Mouse (Mus musculus) adrenal gland, adult (tissue): Measurements from ENCODE around the gene Stim2.

Experiments used
- DNase-seq, 2 experiments: peaks; one replicate each; pipeline ENCODE4 v3.0.0; 2022 to 2023; ENCODE audit warnings: low spot score in 1 of 2; ENCODE audit not compliant: inconsistent age in 2 of 2

Gene Stim2

GRCm38 (mm10) chr5:53994576-53994975, 3.7 kb upstream of the Stim2 start:
- DNase-seq, result no peak

DNA sequence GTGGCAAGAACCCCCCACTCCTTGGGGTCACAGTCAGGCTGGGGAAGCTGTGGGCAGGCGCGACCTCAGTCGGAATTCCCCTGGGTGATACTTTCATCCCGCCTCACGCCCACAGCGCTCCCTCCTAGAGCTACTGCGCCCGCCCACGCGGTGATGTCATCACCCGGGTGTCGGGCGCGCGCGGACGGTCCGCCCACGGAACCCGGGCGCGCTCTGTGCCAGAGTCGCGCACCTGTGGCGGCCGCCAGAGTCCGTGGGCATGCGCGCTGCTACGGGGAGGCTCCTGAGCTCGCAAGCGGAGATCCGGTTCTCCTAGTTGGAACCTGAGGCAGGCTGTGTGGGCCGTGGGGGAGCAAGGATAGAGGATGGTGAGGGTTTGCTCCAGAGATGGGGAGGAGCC, 3.0 kb upstream of the Stim2 start:
- peak; percentile 87 to 91 for DNase-seq

DNA sequence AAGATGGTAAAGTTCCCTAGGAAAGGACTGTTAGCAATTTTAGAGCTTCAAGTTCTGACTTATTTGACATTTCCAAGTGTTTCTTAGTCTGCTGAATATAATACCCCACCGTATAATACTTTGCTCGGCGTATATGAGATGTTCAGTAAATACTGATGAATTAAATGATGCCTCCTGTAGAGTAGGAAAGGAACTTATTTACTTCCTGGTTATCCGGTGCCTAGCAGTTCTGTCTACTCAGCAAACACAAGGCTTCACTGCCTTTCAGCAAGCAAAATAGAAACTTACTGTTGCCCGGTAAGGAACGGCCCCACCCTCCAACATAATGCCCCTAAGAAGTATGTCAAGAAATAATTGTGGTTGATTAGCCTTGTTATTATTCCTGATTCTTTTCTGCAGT, 1.5 kb upstream of the Stim2 start:
- DNase-seq, result no peak

DNA sequence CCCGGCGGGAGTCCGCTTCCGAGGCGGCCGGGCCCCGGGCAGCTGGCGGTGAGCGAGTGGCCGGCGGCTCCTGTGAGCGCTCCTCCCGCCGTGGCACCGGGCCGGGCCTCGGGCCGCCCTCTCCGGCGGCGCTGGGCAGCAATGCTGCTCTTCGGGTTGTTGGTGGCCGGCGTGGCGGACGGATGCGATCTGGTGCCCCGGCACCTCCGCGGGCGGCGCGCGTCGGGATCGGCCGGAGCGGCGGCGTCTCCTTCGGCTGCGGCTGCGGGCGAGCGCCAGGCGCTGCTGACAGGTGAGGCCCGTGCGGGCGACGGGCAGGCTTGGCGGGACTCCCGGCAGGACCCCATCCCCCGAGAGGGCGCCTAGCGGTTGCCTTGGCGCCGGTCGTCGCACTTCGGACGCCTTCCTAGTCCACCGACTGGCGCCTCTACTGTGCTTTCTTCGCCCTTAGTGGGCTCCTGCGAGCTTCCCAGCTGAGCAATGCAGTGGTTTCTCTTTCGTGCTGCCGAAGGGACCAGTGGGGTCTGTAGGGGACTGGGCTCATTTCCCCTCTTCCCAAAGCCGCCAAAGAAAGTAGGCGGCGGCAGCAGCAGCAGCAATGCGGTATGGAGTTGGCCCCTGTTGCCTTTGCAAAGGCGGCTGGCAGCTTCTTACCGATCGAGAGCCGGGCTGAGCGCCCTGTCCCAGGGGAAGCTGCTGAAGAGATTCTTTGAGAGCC, 603 bp downstream of the Stim2 start:
- DNase-seq, result peak; percentile 77 to 91

DNA sequence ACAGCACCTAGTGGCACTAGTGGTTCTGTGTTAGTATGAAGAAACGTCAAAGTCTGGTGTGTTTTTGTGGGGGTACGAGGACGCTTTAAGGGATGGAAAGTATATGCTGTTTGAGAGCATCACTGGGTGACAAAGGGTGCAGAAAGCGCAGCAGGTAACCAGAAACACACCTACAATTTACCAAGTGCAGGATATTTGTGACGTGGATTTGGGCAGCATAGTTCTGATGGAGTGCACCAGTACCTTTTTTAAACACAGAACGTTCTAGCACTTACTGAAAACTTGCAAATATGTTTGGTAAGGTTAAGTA, 1.1 kb downstream of the Stim2 start:
- DNase-seq, result no peak

DNA sequence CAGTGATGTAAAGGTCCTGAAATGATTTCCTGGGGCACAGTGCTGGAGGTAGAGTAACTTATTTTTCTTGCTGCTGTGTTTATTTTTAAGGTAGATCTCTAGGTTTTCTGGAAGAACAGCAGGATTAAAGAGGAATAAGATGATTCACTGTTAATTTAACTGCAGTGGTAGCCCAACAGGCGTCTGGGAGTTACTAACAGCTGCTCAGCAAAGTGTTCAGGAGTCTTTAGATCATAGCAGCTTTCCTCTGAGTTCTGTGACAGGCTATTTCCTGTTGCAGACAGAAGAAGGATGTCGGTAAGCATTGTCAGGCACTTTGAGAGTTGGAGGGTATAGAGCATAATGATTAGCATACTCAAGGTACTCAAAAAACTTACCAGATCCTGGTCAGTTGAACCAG, 1.5 kb downstream of the Stim2 start:
- peak in 1 of 2 experiments; percentile 49 for DNase-seq

DNA sequence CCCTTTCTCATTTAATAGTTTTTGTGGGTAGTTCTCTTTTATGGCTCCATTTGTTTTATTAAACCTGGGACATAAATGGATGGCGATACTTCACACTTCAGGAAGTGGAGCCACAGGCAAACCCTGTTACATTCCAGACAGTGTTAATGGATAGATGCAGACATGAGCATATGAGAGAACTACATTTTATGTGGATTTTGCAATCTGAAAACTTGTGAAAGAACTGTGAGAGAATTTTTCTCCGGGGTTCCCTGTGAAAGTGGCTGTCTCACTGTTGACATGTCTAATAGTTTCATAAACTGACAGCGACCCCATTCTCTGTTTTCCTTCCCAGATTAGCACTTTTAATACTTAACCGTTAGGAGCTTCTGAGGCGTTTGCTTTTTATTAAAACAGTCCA, 2.7 kb downstream of the Stim2 start:
- DNase-seq, result no peak

DNA sequence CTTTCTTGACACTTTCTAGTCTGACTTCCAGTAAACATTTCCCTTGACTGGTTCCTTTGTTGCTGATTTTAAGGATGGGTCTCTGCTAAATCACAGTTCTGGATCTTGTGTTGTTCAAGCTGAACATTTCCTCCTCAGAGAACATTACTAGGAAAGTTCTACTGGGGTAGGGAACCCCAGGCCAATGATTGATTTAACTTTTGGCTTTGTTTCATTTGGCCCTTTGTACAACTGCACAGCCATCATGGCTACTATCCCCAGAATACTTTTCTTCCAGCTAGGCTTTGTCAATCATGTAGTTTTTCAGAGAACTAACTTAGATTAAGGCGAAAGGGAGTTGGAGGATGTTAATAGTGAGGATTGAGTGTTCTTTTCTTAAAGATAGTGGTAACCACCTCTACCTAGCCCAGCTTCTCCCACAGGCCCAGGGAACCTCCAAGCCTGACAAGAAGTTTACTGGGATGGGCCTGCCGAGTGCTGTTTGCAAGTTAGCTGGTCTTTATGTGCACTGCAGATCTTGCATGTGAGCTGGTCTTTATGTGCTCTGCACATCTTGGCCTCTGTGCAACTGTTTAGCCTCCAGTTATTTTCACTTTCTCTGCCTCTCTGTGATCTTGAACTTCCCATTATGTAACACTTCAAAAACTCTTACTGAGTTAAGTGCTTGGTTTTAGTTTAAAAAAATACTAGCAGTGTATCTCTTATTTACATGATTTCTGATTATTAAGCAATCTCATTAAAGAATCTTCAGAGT, 7.0 kb downstream of the Stim2 start:
- DNase-seq, result no peak

DNA sequence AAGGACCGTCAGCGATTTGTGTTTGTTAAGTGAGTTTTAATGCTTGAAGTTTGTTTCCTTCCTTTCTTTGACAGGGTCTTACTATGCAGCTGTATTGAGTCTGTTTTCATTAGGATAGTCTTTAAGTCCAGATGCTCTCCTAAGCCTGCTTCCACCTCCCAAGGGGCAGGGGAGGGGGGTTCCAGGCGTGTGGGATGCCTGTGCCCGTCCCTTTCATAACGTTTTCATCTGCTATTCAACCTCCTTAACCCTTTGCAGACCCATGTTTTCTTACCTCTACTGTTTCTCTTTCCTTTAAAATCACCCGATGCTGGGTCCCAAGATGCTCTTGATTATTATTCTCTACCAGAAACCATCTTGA, 7.5 kb downstream of the Stim2 start:
- no peak for DNase-seq

DNA sequence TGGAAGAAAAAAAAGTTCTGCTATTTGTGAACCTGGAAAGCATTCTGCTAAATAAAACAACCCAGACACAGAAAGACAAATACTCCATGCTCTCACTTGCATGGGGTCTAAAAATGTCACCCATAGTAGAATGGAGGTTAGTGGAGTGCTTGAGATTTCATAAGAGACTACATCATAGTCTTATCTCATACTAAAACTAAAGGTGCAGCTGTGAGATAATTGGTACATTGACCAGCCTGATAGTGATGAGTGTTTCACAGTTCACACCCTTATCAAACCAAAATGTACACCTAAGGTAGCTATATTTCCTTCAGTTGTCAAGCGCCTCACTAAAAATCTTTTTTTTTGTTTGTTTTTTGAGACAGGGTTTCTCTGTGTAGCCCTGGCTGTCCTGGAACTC, 8.5 kb downstream of the Stim2 start:
- DNase-seq, result no peak

GRCm38 (mm10) chr5:54007617-54008016, 9.3 kb downstream of the Stim2 start:
- DNase-seq, result no peak

DNA sequence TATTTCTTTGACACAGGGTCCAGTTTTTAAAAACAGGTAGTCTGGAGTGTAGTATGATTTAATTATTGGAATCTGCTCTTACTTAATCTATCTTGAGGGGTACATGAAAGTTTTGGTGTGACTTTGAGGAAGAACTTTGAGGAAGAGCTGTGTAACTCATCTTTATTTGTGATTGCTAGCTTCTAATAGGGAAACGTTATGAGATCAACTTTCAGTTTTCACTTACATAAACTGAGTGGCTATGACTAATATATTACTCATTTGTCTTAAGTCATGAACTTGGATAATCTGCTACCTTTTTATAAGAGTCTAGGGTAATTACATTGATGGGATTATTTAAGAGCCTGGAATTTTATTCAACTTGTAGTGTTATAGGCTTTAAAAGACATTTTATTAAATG, 15.0 kb downstream of the Stim2 start:
- no peak for DNase-seq

DNA sequence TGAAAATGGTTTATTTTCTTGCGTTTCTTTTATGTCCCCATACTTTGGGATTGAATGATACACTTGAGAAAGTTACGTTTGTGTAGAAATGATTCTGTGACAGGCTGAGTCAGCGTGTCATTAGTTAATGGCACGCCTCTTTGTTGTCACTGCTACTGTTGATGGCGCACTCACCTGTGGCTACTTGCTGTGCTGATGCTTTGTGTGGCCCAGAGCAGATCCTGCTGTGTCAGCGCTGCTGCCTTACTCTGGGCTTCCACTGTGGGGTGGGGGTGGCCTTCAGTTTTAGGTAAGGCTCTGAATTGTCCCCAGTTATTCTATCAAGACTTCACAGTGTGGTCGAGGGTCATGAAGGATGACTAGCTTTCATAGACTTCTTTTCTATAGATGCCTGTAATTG, 18.8 kb downstream of the Stim2 start:
- no peak for DNase-seq

GRCm38 (mm10) chr5:54018856-54019255, 20.6 kb downstream of the Stim2 start:
- no peak for DNase-seq

DNA sequence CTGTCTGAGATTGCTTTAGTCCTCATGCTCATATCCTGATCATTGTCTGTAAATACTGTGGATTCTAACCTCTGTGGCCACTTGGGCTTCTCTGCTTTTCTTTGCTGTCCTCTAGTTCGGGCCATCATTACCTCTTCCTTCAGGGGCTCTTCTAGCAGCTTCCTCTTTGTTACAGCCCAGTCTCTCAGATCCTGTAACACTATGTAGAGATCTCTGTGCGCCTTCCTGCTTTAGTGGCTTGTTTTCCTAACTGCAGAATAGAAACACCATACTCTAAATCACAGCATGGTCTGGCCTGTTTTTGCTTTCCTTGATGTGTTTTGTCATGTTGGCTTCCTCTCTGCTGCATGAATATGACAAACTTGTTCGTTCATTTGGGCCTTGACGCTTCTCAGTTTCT, 21.2 kb downstream of the Stim2 start:
- no peak for DNase-seq

DNA sequence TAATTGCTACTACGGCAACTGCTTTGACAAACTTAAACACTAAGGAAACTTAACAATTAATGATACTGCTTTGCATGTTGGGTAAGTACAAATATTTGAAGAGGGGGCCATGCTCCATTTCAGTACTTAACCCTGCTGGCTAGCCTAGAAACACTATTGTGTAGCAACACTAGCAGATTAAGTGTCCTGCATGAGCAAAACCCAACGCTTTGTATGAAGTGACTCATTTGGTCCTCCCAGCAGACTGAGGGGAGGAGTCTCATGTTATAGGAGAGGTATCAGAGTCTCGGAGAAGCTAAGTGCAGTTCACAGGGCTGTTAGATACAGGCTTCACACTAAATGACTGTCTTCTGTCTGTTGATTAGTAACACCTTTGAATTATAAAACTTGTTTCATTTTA, 26.3 kb downstream of the Stim2 start:
- no peak for DNase-seq

- no peak for DNase-seq
Observed at GRCm38 (mm10) chr5:54025630-54026029, 27.3 kb downstream of the Stim2 start.

DNA sequence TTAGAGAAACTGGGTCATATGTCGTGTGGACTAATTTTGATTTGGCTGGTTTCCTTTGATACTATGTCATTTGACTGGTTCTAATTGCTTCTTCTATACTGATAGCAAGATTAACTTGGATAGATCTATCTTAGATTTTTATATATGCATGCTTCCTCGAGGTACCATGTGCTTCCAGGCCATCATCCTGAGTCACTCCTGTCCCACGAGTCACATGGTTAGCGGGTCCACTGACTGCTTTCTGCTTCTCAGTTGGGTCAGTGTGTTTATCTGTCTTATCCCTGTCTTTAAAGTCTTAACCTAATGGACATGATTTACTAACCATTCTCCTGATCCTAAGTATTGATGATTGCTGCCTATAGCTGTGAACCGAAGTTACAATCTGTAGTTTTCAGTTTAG, 34.9 kb downstream of the Stim2 start:
- no peak for DNase-seq

GRCm38 (mm10) chr5:54034680-54035079, 36.4 kb downstream of the Stim2 start:
- no peak for DNase-seq

- DNase-seq, result no peak
Observed at GRCm38 (mm10) chr5:54038615-54039014, 40.3 kb downstream of the Stim2 start.

DNA sequence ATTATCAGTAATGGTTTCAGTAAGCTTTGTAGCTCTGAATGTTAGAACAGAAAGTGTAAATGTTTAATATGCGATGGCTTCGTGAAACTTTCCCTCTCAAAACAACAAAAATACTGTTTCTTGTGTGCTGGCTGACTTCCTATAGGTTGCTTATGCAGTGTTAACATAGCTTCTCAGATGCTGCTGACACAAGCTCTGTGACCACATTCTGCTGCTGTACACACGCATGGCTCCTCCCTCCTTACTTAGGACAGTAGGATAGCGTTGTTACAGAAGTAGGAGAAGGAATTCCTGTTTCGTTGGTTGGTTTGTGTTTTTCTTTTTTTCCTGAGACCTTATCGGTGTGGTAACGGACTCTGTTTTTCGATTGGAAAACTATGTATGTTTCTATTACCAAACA, 42.2 kb downstream of the Stim2 start:
- DNase-seq, result no peak

DNA sequence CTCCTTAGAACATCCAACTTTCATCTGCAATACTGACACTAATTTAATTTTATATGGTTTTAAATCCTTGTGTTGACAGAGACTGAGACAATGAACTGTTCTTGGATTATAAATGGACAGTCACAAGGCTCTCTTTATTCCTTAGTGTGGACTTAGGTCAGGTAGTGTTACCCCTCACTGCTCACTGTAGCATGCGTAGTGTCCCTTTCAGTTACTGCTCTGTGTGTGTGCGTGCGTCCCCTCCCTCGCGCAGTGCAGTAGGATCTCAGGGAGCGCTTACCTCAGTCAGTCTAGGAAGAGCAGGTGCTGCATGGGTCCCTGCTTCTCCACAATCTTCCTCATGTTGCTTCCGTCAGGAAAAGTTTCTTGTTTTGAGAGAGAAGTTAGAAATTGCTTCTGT, 43.7 kb downstream of the Stim2 start:
- no peak for DNase-seq

DNA sequence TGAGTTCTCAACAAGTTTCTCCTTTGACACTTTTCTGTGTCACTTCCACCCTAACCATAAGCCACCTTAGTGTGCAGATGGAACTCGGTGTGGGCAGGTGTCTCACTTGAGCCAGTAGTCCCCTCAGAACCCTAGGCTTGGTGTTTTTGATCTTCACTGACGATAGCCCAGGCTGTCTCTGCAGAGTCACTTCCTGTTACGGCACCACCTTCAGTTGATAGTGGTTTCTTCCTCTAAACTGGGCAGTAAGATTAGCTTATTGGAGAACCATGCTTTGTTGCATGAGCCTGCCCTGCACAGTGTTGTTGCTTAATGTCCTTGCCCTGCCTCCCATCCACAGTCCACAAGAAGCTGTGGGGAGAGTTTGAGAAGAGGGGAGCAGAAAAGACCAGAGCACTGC, 47.2 kb downstream of the Stim2 start:
- no peak for DNase-seq
